Mouse (Mus musculus) MEL (cell line): ENCODE measurements around the gene Olfr1441. TPM values are rescaled to one million over a fixed set of nuclear protein-coding genes. Genes with fewer than 3 reads are reported as not detected.

Experiments
- DNase-seq: peaks from one replicate; pipeline ENCODE4 v3.0.0; 2011; ENCODE audit warnings: low read depth, low spot score
- H3K27ac ChIP-seq: 2 replicates; pipeline ENCODE4 v1.5.1; 2012; ENCODE audit warnings: low read depth, mild to moderate bottlenecking, control low read depth, low read length, moderate library complexity; ENCODE audit not compliant: control insufficient read depth
- H3K27me3 ChIP-seq, 2 experiments: fragments of 150-350 bp in 1 of 2; sonication (generic) in 1 of 2; 2 replicates each; pipeline ENCODE4 v1.6.1; 2012; ENCODE audit warnings: low read length in 2 of 2, mild to moderate bottlenecking in 2 of 2, improper control_type of control experiment in 1 of 2, moderate library complexity in 1 of 2; ENCODE audit not compliant: insufficient read depth in 2 of 2, control insufficient read depth in 1 of 2
- H3K36me3 ChIP-seq, 2 experiments: 2 replicates each; pipeline ENCODE4 v1.6.1; 2012 to 2014; ENCODE audit warnings: low read length in 2 of 2, improper control_type of control experiment in 1 of 2, inconsistent platforms in 1 of 2, mild to moderate bottlenecking in 1 of 2; ENCODE audit not compliant: insufficient read depth in 2 of 2, control insufficient read depth in 1 of 2
- H3K4me1 ChIP-seq, 2 experiments: fragments of 150-350 bp in 1 of 2; sonication (generic) in 1 of 2; 2 replicates each; pipeline ENCODE4 v1.6.1; 2012; ENCODE audit warnings: low read length in 2 of 2, improper control_type of control experiment in 1 of 2, mild to moderate bottlenecking in 1 of 2; ENCODE audit not compliant: insufficient read depth in 2 of 2, control insufficient read depth in 1 of 2
- H3K4me3 ChIP-seq, 2 experiments: fragments of 150-350 bp in 1 of 2; sonication (generic) in 1 of 2; 2 replicates each; pipeline ENCODE4 v1.5.1; 2012; ENCODE audit warnings: low read depth in 2 of 2, low read length in 2 of 2, mild to moderate bottlenecking in 2 of 2, moderate library complexity in 2 of 2, control low read depth in 1 of 2, improper control_type of control experiment in 1 of 2; ENCODE audit not compliant: control insufficient read depth in 1 of 2, insufficient read depth in 1 of 2
- H3K79me2 ChIP-seq: 2 replicates; pipeline ENCODE4 v1.6.1; 2012; ENCODE audit warnings: mild to moderate bottlenecking, low read length, moderate library complexity; ENCODE audit not compliant: control insufficient read depth, poor library complexity, insufficient read depth
- H3K9ac ChIP-seq: 2 replicates; pipeline ENCODE4 v1.6.1; 2012; ENCODE audit warnings: low read depth, mild to moderate bottlenecking, control low read depth, low read length, moderate library complexity; ENCODE audit not compliant: control insufficient read depth, poor library complexity, severe bottlenecking
- H3K9me3 ChIP-seq: fragments of 150-350 bp; sonication (generic); replicated peaks from 2 replicates; pipeline ENCODE4 v1.6.1; 2012; ENCODE audit warnings: mild to moderate bottlenecking, low read length, improper control_type of control experiment, moderate library complexity; ENCODE audit not compliant: insufficient read depth
- BHLHE40 ChIP-seq: IDR thresholded peaks from 2 replicates; pipeline ENCODE4 v1.6.1; 2012; ENCODE audit warnings: low read depth, mild to moderate bottlenecking, inconsistent platforms, low read length, improper control_type of control experiment, borderline replicate concordance
- CTCF ChIP-seq, 3 experiments: IDR thresholded peaks in 2 of 3; conservative IDR thresholded peaks in 1 of 3; 2 replicates each; pipeline ENCODE4 v1.5.1; 2011 to 2012; ENCODE audit warnings: low read length in 3 of 3, low read depth in 2 of 3, mild to moderate bottlenecking in 2 of 3, improper control_type of control experiment in 1 of 3, inconsistent platforms in 1 of 3, mixed read lengths in 1 of 3, moderate library complexity in 1 of 3; ENCODE audit not compliant: control insufficient read depth in 1 of 3, insufficient read depth in 1 of 3, poor library complexity in 1 of 3, severe bottlenecking in 1 of 3
- ELF1 ChIP-seq: IDR thresholded peaks from 2 replicates; pipeline ENCODE4 v1.6.1; 2014; ENCODE audit warnings: low read depth, mild to moderate bottlenecking, inconsistent platforms, low read length, improper control_type of control experiment, moderate library complexity
- GABPA ChIP-seq: IDR thresholded peaks from 2 replicates; pipeline ENCODE4 v1.6.1; 2012; ENCODE audit warnings: low read depth, mild to moderate bottlenecking, inconsistent platforms, low read length, improper control_type of control experiment, moderate library complexity
- KAT2A ChIP-seq: conservative IDR thresholded peaks from 2 replicates; pipeline ENCODE4 v1.6.1; 2012; ENCODE audit warnings: low read depth, low read length, improper control_type of control experiment, inconsistent platforms
- MAFK ChIP-seq: IDR thresholded peaks from 2 replicates; pipeline ENCODE4 v1.6.1; 2011; ENCODE audit warnings: low read depth, mild to moderate bottlenecking, low read length, improper control_type of control experiment, borderline replicate concordance
- POLR2AphosphoS5 ChIP-seq: IDR thresholded peaks from 2 replicates; pipeline ENCODE4 v1.6.1; 2012; ENCODE audit warnings: low read depth, borderline replicate concordance, mild to moderate bottlenecking, inconsistent platforms, low read length, moderate library complexity, mixed read lengths
- RAD21 ChIP-seq: IDR thresholded peaks from 2 replicates; pipeline ENCODE4 v1.6.1; 2011; ENCODE audit warnings: mild to moderate bottlenecking, low read depth, low read length, improper control_type of control experiment
- SIN3A ChIP-seq: IDR thresholded peaks from 2 replicates; pipeline ENCODE4 v1.6.1; 2012; ENCODE audit warnings: low read length, improper control_type of control experiment, inconsistent platforms
- SMC3 ChIP-seq: IDR thresholded peaks from 2 replicates; pipeline ENCODE4 v1.6.1; 2011; ENCODE audit warnings: low read depth, low read length, improper control_type of control experiment
- TAL1 ChIP-seq: IDR thresholded peaks from 2 replicates; pipeline ENCODE4 v1.6.1; 2012; ENCODE audit warnings: mild to moderate bottlenecking, inconsistent platforms, low read length, moderate library complexity, mixed read lengths
- TBP ChIP-seq: IDR thresholded peaks from 2 replicates; pipeline ENCODE4 v1.8.0; 2011; ENCODE audit warnings: low read depth, low read length, improper control_type of control experiment
- UBTF ChIP-seq: IDR thresholded peaks from 2 replicates; pipeline ENCODE4 v1.6.1; 2012; ENCODE audit warnings: low read depth, mild to moderate bottlenecking, inconsistent platforms, low read length, improper control_type of control experiment, moderate library complexity, borderline replicate concordance; ENCODE audit not compliant: insufficient read depth
- USF1 ChIP-seq: IDR thresholded peaks from 2 replicates; pipeline ENCODE4 v1.6.1; 2014; ENCODE audit warnings: low read depth, mild to moderate bottlenecking, inconsistent platforms, low read length, improper control_type of control experiment, moderate library complexity
- polyA plus RNA-seq, 2 experiments: library from polyadenylated mRNA; stranded (reverse) in 1 of 2; unstranded in 1 of 2; fragments of >175 nt in 1 of 2; fragments of >200 nt in 1 of 2; gene quantifications; 2 replicates each; pipeline versions ENCODE4 v1.2.1 to v1.2.4; 2012; ENCODE audit warnings: low replicate concordance in 2 of 2, low read depth in 1 of 2; ENCODE audit not compliant: insufficient read length in 2 of 2, insufficient read depth in 1 of 2, missing spikeins in 1 of 2
- total RNA-seq: library from RNA; depleted of rRNA; stranded (reverse); fragments of 300-350 nt; gene quantifications from 2 replicates; pipeline ENCODE4 v1.2.3, GENCODE M21; 2012

Gene Olfr1441
- total and polyA plus RNA-seq, 3 experiments = 0.03 TPM; not detected in 2

DNA sequence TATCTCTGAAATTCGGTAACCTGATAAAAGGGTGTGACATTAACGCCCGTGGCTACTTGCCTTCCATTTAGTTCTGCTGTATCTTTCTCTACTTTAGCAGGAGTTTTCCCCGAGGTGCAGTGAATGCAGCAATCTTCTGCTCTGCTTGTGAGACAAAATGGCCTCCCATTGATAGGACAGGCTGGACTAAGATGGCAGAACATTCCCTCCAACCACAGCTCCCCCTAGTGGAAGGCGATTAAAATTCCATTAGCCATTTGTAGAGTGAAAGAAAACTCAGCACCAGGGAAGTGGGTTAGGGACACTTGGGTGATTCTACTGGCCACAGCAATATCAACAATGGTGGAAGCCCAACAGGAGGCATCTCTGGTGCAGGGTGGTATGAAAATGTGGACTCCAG lies 50.2 kb downstream of the Olfr1441 start:
- Histone ChIP-seq H3K9ac (no peak overlapping the region), H3K36me3 (peaks cover 0 to 9% of the 10 kb centered on the region in 2 experiments; a peak in 2 of 4 replicates), H3K9me3 (no peaks in the 10 kb centered on the region), H3K4me3 (no peak overlapping the region), H3K4me1 (peaks cover 3 to 4% of the 10 kb centered on the region in 2 experiments; a peak in 2 of 4 replicates), H3K27me3 (no peaks in the 10 kb centered on the region), H3K79me2 (no peaks in the 10 kb centered on the region), H3K27ac (no peak overlapping the region)
- peak; percentile 78 for DNase-seq
- TF ChIP-seq TBP = 0 out of 2 replicates have a peak, but pooled peaks have one; percentile 20
- no peak for TF ChIP-seq KAT2A
- peak; percentile 17; the same call in 1 of the 2 replicates for TF ChIP-seq SMC3
- TF ChIP-seq CTCF (IDR thresholded peaks at IDR 0.05 in 2 of 3, conservative IDR thresholded peaks at IDR 0.05 in 1 of 3; ENCODE audit: control insufficient read depth in 1 of 3, insufficient read depth in 1 of 3, low read depth in 2 of 3, low read length in 3 of 3, poor library complexity in 1 of 3, severe bottlenecking in 1 of 3) = peak; percentile 35 to 70 (median 67); a peak in 5 of 6 replicates

DNA sequence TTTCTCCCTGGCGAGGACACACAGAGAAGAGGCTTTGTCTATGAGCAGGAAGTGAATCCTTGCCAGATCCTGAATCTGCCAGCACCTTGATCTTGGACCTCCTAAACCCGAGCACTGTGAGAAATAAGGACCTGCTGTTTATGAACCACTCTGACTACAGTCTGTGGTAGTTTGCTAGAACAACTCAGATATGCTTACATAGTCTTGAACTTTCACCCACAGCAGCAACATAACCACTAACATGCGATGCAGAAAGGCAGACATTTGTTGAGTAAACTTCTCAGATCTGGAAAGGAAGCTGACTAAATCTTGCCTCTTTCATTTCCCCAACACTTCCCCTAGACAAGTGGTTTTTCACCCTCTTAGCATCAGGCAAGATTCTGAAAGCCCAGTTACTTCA lies 54.6 kb downstream of the Olfr1441 start:
- H3K36me3 ChIP-seq = peaks cover 0 to 2% of the 10 kb centered on the region in 2 experiments; a peak in 1 of 4 replicates
- no peak overlapping the region for H3K27ac ChIP-seq
- no peaks in the 10 kb centered on the region for H3K79me2 ChIP-seq
- no peak overlapping the region for H3K4me3 ChIP-seq
- TF ChIP-seq USF1 = no peak
- no peak for TF ChIP-seq BHLHE40
- no peak for TF ChIP-seq KAT2A
- TF ChIP-seq POLR2AphosphoS5 = no peak
- TF ChIP-seq UBTF = no peak
- TF ChIP-seq TAL1 = no peak
- TF ChIP-seq SIN3A = no peak
- no peak for TF ChIP-seq ELF1
- TF ChIP-seq GABPA = no peak
- no peak for TF ChIP-seq SMC3
- TF ChIP-seq RAD21 = no peak
- TF ChIP-seq MAFK = no peak
- H3K9ac ChIP-seq = no peak overlapping the region
- H3K27me3 ChIP-seq = no peaks in the 10 kb centered on the region
- peaks cover 6 to 8% of the 10 kb centered on the region in 2 experiments; a peak in 3 of 4 replicates for H3K4me1 ChIP-seq
- DNase-seq = no peak
- H3K9me3 ChIP-seq = no peaks in the 10 kb centered on the region
